Mouse (Mus musculus): ENCODE measurements around the gene Krba1.

Gene Krba1

GRCm38 (mm10) chr6:48426956-48427355 is 31.6 kb downstream of the Krba1 start:
- peak; percentile 18 for DNase-seq (ENCODE audit: low spot score)

GRCm38 (mm10) chr6:48428769-48429557 is 33.6 kb downstream of the Krba1 start:
- peak; percentile 26 for DNase-seq (ENCODE audit: low spot score)

GRCm38 (mm10) chr6:48430748-48431147 is 35.4 kb downstream of the Krba1 start:
- no peak for DNase-seq (ENCODE audit: low spot score)

- no peak for DNase-seq (ENCODE audit: low spot score)
Measured at GRCm38 (mm10) chr6:48432893-48433816, 37.8 kb downstream of the Krba1 start.

GRCm38 (mm10) chr6:48434651-48435050 is 39.3 kb downstream of the Krba1 start:
- no peak for DNase-seq (ENCODE audit: low spot score)

- no peak for DNase-seq (ENCODE audit: low spot score)
Measured at GRCm38 (mm10) chr6:48435111-48435510, 39.7 kb downstream of the Krba1 start.

- no peak for DNase-seq (ENCODE audit: low spot score)
Measured at GRCm38 (mm10) chr6:48435706-48436349, 40.4 kb downstream of the Krba1 start.

- no peak for DNase-seq (ENCODE audit: low spot score)
Measured at GRCm38 (mm10) chr6:48437679-48438376, 42.4 kb downstream of the Krba1 start.

GRCm38 (mm10) chr6:48438475-48439125 is 43.2 kb downstream of the Krba1 start:
- no peak for DNase-seq (ENCODE audit: low spot score)

- DNase-seq (ENCODE audit: low spot score), result no peak
Measured at GRCm38 (mm10) chr6:48439654-48440053, 44.3 kb downstream of the Krba1 start.

GRCm38 (mm10) chr6:48440306-48441014 is 45.1 kb downstream of the Krba1 start:
- peak; percentile 14 for DNase-seq (ENCODE audit: low spot score)

GRCm38 (mm10) chr6:48443592-48444309 is 48.4 kb downstream of the Krba1 start:
- peak; percentile 91 for DNase-seq (ENCODE audit: low spot score)

- DNase-seq (ENCODE audit: low spot score), result no peak
Measured at GRCm38 (mm10) chr6:48444310-48445180, 49.2 kb downstream of the Krba1 start.

GRCm38 (mm10) chr6:48445181-48446101 is 50.1 kb downstream of the Krba1 start, which contains the start of gene Zfp467:
Zfp467 (minus strand) TSS chr6:48445825.
- DNase-seq (ENCODE audit: low spot score), result peak; percentile 62

GRCm38 (mm10) chr6:48446256-48446655 is 50.9 kb downstream of the Krba1 start:
- no peak for DNase-seq (ENCODE audit: low spot score)

- DNase-seq (ENCODE audit: low spot score), result no peak
Measured at GRCm38 (mm10) chr6:48446896-48447295, 51.5 kb downstream of the Krba1 start.

GRCm38 (mm10) chr6:48447929-48448328 is 52.5 kb downstream of the Krba1 start, which contains the start of gene Sspo:
Sspo (plus strand) TSS chr6:48448229.
- no peak for DNase-seq (ENCODE audit: low spot score)

GRCm38 (mm10) chr6:48448527-48448926 is 53.1 kb downstream of the Krba1 start:
- DNase-seq (ENCODE audit: low spot score), result no peak
